Comparison of ENCODE assay signal across 36 mouse cellular contexts in genomic region chr17:32658246-32658645, GRCm38 (mm10). TPM values are rescaled to one million over a fixed set of nuclear protein-coding genes. Genes with fewer than 3 reads are reported as not detected.
"Had no signal": no experiment of that assay in that cellular context is flagged by ENCODE, and none has a peak within 500 bp of the region (broad histone marks: within the 10 kb centered on the region; RNA-seq: fewer than 3 reads in every experiment).

No protein-coding gene starts in this region.

- H3K27ac ChIP-seq: heart, embryonic 10.5 days; hindbrain, embryonic 13.5 days; hindbrain, embryonic 15.5 days; hindbrain, postnatal 0 days; kidney, embryonic 15.5 days; kidney, postnatal 0 days; limb, embryonic 13.5 days; limb, embryonic 15.5 days; liver, embryonic 12.5 days; liver, embryonic 14.5 days had no signal

- H3K4me1 ChIP-seq: heart, embryonic 10.5 days; heart, embryonic 12.5 days; hindbrain, embryonic 13.5 days; hindbrain, embryonic 15.5 days; kidney, embryonic 15.5 days; limb, embryonic 13.5 days; liver, embryonic 12.5 days had no signal

- H3K4me2 ChIP-seq: heart, embryonic 12.5 days; hindbrain, embryonic 13.5 days; hindbrain, embryonic 15.5 days; kidney, embryonic 15.5 days; limb, embryonic 13.5 days; limb, embryonic 15.5 days; liver, embryonic 12.5 days had no signal

- H3K27me3 ChIP-seq: heart, embryonic 12.5 days; hindbrain, embryonic 13.5 days; hindbrain, embryonic 15.5 days; kidney, embryonic 15.5 days; limb, embryonic 13.5 days; limb, embryonic 15.5 days; liver, embryonic 12.5 days had no signal

- H3K9ac ChIP-seq: heart, embryonic 12.5 days; hindbrain, embryonic 13.5 days; hindbrain, embryonic 15.5 days; kidney, embryonic 15.5 days; limb, embryonic 13.5 days; limb, embryonic 15.5 days; liver, embryonic 12.5 days; liver, embryonic 14.5 days had no signal

- DNase-seq: gastrocnemius, postnatal 14 days; gastrocnemius, postnatal 36 days; heart, postnatal 36 days; layer of hippocampus, adult 9-11 months had no signal

- ATAC-seq: hindbrain, postnatal 0 days; liver, embryonic 12.5 days had no signal

- H3K36me3 ChIP-seq: heart, embryonic 10.5 days; heart, embryonic 12.5 days; hindbrain, embryonic 13.5 days; hindbrain, embryonic 15.5 days; kidney, embryonic 15.5 days; limb, embryonic 13.5 days; limb, embryonic 15.5 days; liver, embryonic 12.5 days had no signal

- H3K4me3 ChIP-seq: heart, embryonic 10.5 days; heart, embryonic 12.5 days; hindbrain, embryonic 13.5 days; hindbrain, embryonic 15.5 days; kidney, embryonic 15.5 days; limb, embryonic 13.5 days; limb, embryonic 15.5 days; liver, embryonic 12.5 days had no signal

- H3K9me3 ChIP-seq: heart, embryonic 10.5 days; heart, embryonic 12.5 days; hindbrain, embryonic 13.5 days; hindbrain, embryonic 15.5 days; kidney, embryonic 15.5 days; limb, embryonic 13.5 days; limb, embryonic 15.5 days; liver, embryonic 12.5 days had no signal

RNA-seq across cellular contexts. Expression of gene Cyp4f40, which starts 0.5 kb away (rescaled TPM):
- total RNA-seq: gastrocnemius, adult 18-20 months; gastrocnemius, adult 8-10 months; gastrocnemius, postnatal 14 days; gastrocnemius, postnatal 36 days; heart, adult 8-10 months; heart, postnatal 10 days; heart, postnatal 36 days; hematopoietic stem cell, adult 5-6 weeks; hindbrain, postnatal 0 days; layer of hippocampus, adult 18-20 months; layer of hippocampus, adult 8-10 months; layer of hippocampus, postnatal 14 days; layer of hippocampus, postnatal 36 days; left cerebral cortex, adult 18-20 months; left cerebral cortex, adult 8-10 months; left cerebral cortex, postnatal 10 days; left cerebral cortex, postnatal 25 days; left cerebral cortex, postnatal 4 days; liver, adult 2 months had no signal
- polyA plus RNA-seq: heart, embryonic 10.5 days; heart, embryonic 12.5 days; heart, embryonic 14.5 days; heart, embryonic 16.5 days; hindbrain, embryonic 11.5 days; hindbrain, embryonic 13.5 days; kidney, embryonic 15.5 days; limb, embryonic 11.5 days; limb, embryonic 13.5 days; limb, embryonic 15.5 days; liver, adult 2 months; liver, embryonic 12.5 days; liver, embryonic 14.5 days had no signal

RNA-seq across cellular contexts. Expression of gene Cyp4f15, which starts 27.2 kb away (rescaled TPM):
- total RNA-seq: gastrocnemius, adult 18-20 months; gastrocnemius, postnatal 14 days; gastrocnemius, postnatal 36 days; heart, postnatal 10 days; heart, postnatal 36 days; hematopoietic stem cell, adult 5-6 weeks had no signal
- polyA plus RNA-seq: heart, embryonic 14.5 days; heart, embryonic 16.5 days had no signal

RNA-seq across cellular contexts. Expression of gene Cyp4f37, which starts 37.1 kb away (rescaled TPM):
- total RNA-seq: gastrocnemius, adult 18-20 months; gastrocnemius, adult 8-10 months; gastrocnemius, postnatal 14 days; gastrocnemius, postnatal 36 days; heart, adult 8-10 months; heart, postnatal 10 days; heart, postnatal 36 days; hematopoietic stem cell, adult 5-6 weeks; hindbrain, postnatal 0 days; layer of hippocampus, adult 18-20 months; layer of hippocampus, adult 8-10 months; layer of hippocampus, postnatal 14 days; layer of hippocampus, postnatal 36 days; left cerebral cortex, adult 18-20 months; left cerebral cortex, adult 8-10 months; left cerebral cortex, postnatal 10 days; left cerebral cortex, postnatal 25 days; left cerebral cortex, postnatal 4 days; liver, adult 2 months had no signal
- polyA plus RNA-seq: frontal cortex, adult 2 months; heart, embryonic 10.5 days; heart, embryonic 12.5 days; heart, embryonic 14.5 days; heart, embryonic 16.5 days; hindbrain, embryonic 11.5 days; hindbrain, embryonic 13.5 days; kidney, embryonic 15.5 days; kidney, postnatal 0 days; large intestine, adult 2 months; limb, embryonic 11.5 days; limb, embryonic 13.5 days; limb, embryonic 15.5 days; liver, adult 2 months; liver, embryonic 12.5 days; liver, embryonic 14.5 days had no signal
